Mouse (Mus musculus) hindlimb bud, embryonic 11.5 days (tissue): ENCODE data around the gene Zfp39.

Experiments used
- DNase-seq: peaks from one replicate; pipeline ENCODE4 v3.0.0-alpha.2; 2012; ENCODE audit warnings: low read depth, low spot score; ENCODE audit errors: extremely low spot score

The Zfp39 gene

DNA sequence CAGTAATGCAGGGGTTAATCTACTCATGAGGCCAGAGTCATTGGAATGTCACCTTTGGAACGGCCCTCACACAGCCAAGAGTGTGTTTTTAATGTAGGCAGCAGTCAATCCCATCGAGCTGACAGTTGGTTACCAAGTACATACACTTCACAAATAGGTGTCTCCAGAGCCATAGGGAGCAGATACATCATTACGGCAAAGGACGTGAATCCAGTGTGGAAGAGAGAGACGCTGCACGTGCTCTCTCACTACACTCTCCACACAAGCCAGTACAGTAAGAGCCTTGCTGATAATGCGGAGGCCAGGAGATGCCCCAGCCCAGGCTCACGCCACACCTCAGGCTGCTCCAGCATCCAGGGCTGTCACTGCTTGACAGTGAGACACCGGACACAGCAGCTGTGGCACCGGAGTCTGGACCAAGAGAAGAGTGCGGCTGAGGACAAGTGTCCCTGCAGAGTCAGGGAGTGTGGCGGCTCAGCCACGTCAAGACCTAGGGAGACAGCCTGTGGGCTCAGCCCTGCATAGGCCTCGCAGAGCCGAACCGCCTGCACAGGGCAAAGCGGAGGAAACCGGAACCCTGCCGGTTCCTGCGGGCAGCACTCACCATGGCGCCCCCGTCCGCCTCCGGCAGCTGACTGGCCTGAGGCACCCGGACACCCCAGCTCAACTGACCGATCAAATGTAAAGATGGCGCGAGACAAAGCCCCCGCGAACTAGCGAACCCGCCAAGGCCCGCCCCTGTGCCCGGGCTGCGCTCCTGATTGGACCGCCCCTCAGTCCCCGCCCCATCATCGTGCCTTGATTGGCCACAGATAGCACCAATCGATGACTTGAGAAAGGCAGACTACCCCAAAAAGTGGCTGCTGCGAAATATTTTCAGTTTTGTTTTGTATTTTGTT, at the start of gene Zfp39:
TSS of gene Zfp39 (minus strand) at position 715 of the 899 bp plus-strand sequence.
- DNase-seq = no peak

DNA sequence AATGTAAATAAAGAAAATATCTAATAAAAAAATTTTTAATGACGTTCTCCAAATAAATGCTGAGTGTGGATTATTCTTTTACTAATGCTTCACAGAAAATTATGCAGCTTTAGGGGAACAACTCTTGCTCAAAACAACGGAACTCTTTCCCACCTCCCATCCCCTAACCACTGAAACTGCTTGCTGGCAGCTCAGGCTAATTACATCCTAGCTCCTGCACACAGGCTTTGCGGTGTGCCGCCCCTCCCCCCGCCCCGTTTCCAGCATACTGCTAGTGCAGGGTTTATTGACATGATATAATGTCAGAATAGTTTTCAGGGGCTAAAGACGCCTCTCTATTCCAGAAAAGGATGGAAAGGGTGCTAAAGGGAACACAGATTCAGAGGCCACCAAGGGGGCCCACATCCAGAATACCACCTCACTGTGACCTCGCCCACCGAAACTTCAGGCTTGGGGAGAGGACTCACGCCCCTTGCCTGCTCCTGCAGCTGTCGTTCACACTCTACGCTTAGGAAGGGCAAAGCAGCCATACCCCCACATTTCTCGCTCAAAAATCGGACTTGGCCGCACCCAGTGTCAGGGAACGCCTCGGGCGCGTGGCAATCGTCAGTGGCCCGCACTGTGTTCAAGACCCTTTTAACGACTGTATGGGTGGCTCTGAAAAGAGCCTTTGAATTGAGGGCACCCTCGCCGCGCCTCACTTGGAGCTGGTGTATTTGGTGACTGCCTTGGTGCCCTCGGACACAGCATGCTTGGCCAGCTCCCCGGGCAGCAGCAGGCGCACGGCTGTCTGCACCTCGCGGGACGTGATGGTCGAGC, 49.5 kb upstream of the Zfp39 start:
- DNase-seq = no peak

DNA sequence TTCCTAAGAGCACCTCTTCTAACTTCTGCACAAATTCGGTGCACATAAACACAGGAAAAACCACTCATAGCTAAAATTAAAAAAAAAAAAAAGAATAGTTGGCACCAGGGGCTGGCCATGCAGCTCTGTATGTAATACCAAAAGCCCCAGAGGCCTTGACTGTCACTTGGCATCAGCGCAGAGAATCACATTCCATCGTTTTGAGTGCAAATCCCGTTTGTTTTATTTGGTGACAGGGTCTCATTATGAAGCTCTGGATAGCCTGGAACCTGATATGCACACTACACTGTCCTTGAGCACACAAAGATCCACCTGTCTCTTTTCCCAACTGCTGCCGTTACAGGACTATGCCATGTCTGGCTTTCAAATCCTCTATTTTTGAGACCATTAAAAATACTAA, 47.2 kb upstream of the Zfp39 start:
- DNase-seq = no peak

- no peak for DNase-seq
Measured at GRCm38 (mm10) chr11:58949480-58950431, 45.7 kb upstream of the Zfp39 start.

DNA sequence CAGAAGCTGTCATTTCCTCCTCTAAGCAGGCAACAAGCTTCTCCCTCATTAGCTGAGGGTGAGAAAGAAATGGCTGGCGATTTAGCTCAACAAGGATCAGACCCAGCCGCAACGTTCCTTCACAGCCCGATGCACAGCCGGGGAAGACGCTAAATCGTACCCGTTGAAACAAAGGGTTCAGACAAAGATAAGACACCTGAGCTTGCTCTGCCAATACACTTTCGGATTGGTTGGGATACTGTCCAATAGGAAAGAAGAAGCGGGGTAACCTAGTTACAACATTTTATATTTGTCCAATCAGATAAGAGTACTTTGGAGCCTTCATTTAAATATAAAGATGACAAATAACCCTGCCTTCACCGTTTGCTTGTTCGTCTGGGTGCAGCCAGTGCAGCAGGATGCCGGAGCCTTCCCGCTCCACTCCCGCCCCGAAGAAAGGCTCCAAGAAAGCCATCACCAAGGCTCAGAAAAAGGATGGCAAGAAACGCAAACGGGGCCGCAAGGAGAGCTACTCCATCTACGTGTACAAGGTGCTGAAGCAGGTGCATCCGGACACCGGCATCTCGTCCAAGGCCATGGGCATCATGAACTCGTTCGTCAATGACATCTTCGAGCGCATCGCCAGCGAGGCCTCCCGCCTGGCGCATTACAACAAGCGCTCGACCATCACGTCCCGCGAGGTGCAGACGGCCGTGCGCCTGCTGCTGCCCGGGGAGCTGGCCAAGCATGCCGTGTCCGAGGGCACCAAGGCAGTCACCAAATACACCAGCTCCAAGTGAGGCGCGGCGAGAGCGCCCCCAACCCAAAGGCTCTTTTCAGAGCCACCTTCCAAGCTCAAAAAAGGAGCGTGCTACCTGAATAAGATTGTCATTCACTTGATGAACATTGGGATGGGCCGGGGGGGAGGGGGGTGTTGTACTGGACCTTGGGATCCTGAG, 44.8 kb upstream of the Zfp39 start, which contains the start of gene Hist3h2ba:
TSS of gene Hist3h2ba (plus strand) at position 379 of the 938 bp plus-strand sequence.
- DNase-seq = no peak

DNA sequence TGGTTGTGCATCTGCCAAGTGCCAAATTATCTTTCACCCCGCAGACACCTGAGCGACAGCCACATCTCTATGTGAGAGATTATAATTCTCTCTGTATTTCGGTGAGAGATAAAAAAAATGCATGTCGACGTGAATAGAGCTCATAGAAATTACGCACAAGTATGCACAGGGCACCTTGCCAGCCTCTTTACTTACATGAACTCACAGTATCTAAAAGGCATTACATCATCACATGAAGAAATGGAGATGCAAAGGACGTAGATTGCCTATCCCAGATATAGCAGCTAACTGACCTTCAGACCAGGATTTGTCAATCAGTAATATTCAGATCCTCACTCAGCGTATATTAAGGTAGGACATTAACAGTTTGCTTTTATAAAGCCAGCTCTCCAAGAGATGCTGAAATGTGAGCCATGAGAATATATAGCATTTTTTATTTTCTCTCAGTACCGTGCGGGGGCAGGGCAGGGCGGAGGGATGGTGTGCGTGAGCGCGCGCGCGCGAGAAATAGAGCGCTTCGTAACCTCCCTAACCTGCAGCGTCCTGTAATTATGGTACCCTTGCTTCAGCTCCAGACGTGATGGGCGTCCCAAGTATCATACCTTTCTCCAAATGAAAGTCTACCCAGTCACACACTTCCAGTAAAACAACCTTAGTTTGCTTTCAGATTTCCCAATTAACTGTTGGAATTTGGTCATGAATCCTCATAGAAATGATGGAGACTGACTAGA, 43.9 kb upstream of the Zfp39 start:
- no peak for DNase-seq

DNA sequence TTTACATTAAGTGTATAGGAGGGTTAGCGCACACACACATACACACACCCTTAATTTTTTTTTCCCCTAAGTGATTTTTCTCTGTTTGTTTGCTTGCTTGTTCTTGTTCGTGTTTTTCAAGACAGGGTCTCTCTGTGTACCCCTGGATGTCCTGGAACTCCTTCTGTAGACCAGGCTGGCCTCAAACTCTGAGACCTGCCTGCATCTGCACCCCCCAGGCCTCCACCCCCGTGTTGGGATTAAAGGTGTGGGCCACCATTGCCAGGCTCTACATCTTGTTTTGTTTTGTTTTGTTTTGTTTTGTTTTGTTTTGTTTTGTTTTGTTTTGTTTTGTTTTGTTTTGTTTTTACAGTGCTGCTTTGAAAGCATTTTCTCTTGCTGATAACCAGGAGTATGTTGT, 43.3 kb upstream of the Zfp39 start:
- no peak for DNase-seq

- DNase-seq = no peak
Measured at GRCm38 (mm10) chr11:58944136-58944535, 40.1 kb upstream of the Zfp39 start.

DNA sequence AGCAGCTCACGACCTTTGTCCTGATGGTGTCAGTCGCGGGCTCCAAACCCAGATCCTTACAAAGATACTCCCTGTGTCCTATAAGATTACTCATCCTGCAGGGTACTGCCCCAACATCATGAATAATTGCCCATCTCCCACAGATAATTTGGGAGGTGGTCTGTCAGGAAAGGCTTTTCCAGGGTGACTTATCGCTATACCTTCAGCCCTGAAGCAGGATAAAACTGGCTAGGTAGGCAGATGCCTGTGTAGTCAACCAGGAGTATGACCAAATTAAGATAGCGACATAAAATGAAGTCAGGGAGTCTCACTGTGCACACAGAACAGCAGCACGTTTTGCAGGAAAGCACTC, 35.0 kb upstream of the Zfp39 start:
- no peak for DNase-seq

DNA sequence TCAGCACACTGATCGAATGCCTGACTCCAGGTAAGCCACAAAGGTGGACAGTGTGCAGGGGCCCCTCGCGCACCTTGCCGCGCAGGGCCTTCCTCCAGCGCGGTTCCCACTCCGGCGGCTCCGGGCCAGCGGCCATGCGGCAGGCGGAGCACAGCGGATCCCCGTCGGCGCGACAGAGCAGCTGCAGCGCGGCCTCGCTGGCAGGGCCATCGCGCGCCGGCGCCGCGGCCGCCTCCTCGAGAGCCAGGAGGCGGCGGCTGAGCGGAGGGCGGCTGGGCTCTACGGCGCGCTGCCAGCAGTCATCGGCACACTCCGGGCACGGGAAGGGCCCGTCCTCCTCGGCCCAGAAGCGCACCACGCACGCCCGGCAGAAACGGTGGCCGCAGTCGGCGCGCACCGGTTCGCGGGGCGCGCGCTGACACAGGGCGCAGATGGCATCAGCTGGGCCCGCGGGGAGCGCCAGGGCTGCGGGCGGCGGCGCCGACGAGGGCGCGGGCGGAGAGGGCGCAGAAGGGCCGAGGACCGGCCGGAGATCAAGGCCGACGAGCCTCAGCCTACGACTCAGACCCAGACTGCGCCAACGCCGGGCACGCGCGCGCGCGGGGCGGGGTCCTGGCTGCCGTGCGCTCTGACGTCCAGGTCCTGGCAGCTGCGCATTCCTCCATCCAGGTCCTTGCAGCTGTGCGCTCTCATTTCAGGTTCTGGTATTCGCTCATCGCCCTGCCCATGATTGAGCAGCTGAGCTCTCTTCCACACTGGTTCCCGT, 34.5 kb upstream of the Zfp39 start, which contains the start of gene Rnf187:
TSS of gene Rnf187 (minus strand) at position 595 of the 766 bp plus-strand sequence.
- DNase-seq = no peak

- DNase-seq = no peak
Measured at GRCm38 (mm10) chr11:58937909-58938308, 33.9 kb upstream of the Zfp39 start.

- no peak for DNase-seq
Measured at GRCm38 (mm10) chr11:58931576-58931975, 27.6 kb upstream of the Zfp39 start.

DNA sequence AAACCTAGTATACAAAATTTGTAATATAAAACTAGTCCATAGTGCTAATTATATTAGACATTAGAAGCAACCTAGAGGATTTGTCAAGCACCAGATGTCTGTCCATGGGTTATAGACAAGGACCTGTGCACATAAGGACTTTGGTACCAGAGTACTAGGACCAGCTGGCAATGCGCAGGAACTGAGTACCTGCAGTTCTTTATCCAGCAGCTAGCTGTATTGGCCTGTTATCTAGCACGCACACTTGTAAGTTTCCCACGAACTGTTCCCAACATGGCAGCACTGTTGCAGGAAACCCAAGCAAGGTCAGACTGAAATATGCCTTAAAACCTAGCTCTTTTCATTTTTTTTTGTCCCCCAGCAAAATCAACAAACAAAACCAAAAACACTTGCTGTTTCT, 26.2 kb upstream of the Zfp39 start:
- DNase-seq = no peak

DNA sequence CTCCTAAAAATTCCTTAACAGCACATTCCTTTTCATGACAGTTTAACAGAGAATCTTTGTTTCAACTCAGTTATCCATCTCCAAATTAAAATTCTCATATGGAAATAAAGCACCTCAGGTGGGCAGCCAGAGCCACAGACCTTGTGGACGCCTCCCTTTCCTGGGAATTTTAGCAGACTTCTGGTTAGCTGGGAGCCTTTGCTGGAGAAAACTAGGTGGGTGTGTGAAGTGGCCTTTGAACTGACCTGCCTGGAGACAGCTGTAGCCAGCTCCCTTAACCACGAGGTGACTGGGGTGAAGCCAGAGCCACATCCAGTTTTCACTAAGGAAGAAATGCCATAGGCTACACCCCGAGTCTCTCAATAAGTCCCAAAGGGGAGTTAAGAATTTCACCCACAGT, 25.6 kb upstream of the Zfp39 start:
- no peak for DNase-seq

DNA sequence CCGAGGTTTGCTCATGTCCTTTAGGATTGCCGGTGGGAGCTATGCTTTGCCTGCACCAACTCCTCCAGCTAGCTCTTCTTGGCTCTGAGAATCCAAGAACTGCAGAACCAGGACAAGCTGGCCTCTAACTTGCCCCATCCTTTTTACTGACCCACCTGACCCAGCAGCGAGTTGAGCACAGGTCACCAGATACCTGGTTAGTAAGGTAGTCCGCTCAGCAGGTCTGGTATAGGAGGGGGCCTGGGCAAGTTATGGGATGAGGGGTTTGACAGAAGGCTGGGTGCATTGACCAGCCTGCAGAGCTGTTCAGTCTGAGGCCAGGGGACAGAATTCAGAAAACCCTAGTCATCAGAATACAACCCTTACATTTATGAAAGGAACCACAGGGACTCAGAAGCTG, 25.0 kb upstream of the Zfp39 start:
- DNase-seq = no peak

DNA sequence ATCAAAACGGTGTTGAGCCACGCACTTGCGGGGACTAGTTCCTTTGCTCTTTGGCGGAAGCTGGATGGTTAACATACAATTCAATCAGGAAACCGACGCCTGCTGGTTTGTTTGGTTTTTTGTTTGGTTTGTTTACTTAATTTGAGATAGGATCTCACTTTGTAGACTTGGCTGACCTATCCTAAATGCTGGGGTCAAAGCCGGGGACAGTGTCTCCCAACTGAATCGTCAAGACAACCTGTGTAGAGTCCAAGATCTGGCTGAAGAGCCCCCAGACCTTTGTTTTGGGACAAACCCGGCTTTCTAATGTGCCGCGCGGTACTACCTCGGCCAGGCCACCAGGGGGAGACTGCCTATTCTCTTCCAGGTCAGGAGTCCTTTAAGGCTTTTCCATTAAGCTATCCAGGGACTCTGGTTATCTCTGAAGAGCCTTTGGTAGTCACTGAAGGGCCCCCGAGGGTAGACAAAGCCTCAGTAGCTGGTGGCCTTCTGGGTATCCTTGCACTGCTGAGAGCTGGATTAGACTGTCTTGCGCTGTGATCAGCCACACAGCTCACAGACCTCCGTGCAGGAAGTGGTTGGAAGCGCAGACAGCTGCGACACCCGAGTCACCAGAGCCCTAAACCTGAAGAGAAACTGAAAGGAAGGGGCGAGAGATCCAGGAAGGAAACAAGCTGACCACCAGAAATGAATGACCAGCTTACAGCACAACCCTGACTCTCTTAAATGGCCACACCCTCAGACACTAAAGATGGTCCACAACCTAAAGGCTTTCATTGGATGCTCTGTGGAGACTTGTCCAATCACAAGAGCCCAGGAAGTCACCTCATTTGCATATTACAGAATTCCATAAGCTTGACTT, 24.0 kb upstream of the Zfp39 start:
- no peak for DNase-seq

DNA sequence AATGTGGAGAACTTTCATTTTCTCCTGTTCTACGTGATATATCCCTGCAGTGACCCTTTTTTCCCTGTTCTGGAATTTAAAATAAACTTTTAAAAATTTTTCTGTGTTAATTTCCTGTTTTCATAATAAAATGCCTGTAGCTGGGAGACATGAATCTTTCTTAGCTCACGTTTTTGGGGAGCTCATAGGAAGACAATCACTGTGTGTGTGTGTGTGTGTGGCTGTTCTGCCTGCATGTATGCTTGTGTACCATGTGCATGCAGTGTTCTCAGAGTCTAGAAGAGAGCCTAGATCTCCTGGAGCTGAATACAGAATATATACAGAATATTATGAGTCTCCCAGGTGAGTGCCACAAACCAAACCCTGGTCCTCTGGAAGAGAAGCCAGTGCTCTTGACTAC, 23.0 kb upstream of the Zfp39 start:
- DNase-seq = no peak
